20 mouse cellular contexts compared by ENCODE assay signal in genomic region chr9:59667904-59668303, GRCm38 (mm10). TPM values are rescaled to one million over a fixed set of nuclear protein-coding genes. Genes with fewer than 3 reads are reported as not detected.
A peak's percentile ranks its signal among the peaks of the same experiment; 100 is the strongest.
DNase-seq lines count a peak whose midpoint lies in the region; ATAC-seq lines count a peak whose summit lies in the region.
"Had no signal": no experiment of that assay in that cellular context is flagged by ENCODE, and none has a peak within 500 bp of the region (broad histone marks: within the 10 kb centered on the region; RNA-seq: fewer than 3 reads in every experiment).

No protein-coding gene starts in this region.

- H3K27me3 ChIP-seq in heart, embryonic 14.5 days (ENCODE audit: control insufficient read depth, insufficient read depth, low read length) = no peaks in the 10 kb centered on the region
- H3K27me3 ChIP-seq: embryonic facial prominence, embryonic 15.5 days; intestine, embryonic 15.5 days; limb, embryonic 12.5 days; midbrain, embryonic 13.5 days; neural tube, embryonic 13.5 days had no signal

- no peak for ATAC-seq in heart, embryonic 14.5 days (ENCODE audit: insufficient number of reproducible peaks, insufficient read depth, low FRiP score, low read depth)
- ATAC-seq in granulocyte monocyte progenitor cell, adult 5-6 weeks (replicated peaks; ENCODE audit: poor library complexity, severe bottlenecking) = peak; percentile 35; the same call in 1 of the 2 replicates
- no peak for ATAC-seq in activated CD4-positive, CD25-positive, alpha-beta regulatory T cell, adult 4 months
- ATAC-seq: intestine, embryonic 15.5 days; lung, postnatal 0 days; midbrain, embryonic 13.5 days had no signal

- H3K9ac ChIP-seq in heart, embryonic 14.5 days (ENCODE audit: low read length) = no peak overlapping the region
- H3K9ac ChIP-seq: embryonic facial prominence, embryonic 15.5 days; hindbrain, embryonic 14.5 days; intestine, embryonic 15.5 days; limb, embryonic 12.5 days; liver, embryonic 15.5 days; midbrain, embryonic 13.5 days; neural tube, embryonic 13.5 days had no signal

- DNase-seq in heart, adult 8-10 months (ENCODE audit: low spot score) = no peak
- DNase-seq in urinary bladder, postnatal 14 days (ENCODE audit: low spot score) = peak; percentile 31
- DNase-seq in urinary bladder, postnatal 4 days (ENCODE audit: low spot score in 2 of 2) = no peak
- DNase-seq in adrenal gland, adult 8-10 months = no peak
- DNase-seq: cerebellum, adult 18-20 months; kidney, postnatal 36 days; right cerebral cortex, postnatal 14 days; spleen, adult 18-20 months; thymus, postnatal 4 days had no signal

- no peak overlapping the region for H3K4me3 ChIP-seq in heart, embryonic 14.5 days (ENCODE audit: control insufficient read depth in 1 of 2, insufficient read depth in 1 of 2, low read depth in 1 of 2, low read length in 2 of 2)
- H3K4me3 ChIP-seq: embryonic facial prominence, embryonic 15.5 days; intestine, embryonic 15.5 days; limb, embryonic 12.5 days; liver, embryonic 15.5 days; midbrain, embryonic 13.5 days; neural tube, embryonic 13.5 days had no signal

- no peak overlapping the region for H3K4me2 ChIP-seq in heart, embryonic 14.5 days (ENCODE audit: low read length)
- H3K4me2 ChIP-seq: embryonic facial prominence, embryonic 15.5 days; hindbrain, embryonic 14.5 days; intestine, embryonic 15.5 days; limb, embryonic 12.5 days; liver, embryonic 15.5 days; midbrain, embryonic 13.5 days; neural tube, embryonic 13.5 days had no signal

- 81% methylated on average over 6 of the region's 6 CpGs for WGBS in heart, embryonic 14.5 days

- H3K27ac ChIP-seq in heart, embryonic 14.5 days (replicated peaks in 1 of 2; ENCODE audit: control insufficient read depth in 1 of 2, insufficient read depth in 1 of 2, low read depth in 2 of 2, low read length in 2 of 2) = peak overlapping the region; percentile 3 to 79; a peak in 3 of 4 replicates
- H3K27ac ChIP-seq: embryonic facial prominence, embryonic 15.5 days; hindbrain, embryonic 14.5 days; intestine, embryonic 15.5 days; limb, embryonic 12.5 days; liver, embryonic 15.5 days; midbrain, embryonic 13.5 days had no signal

- H3K4me1 ChIP-seq in heart, embryonic 14.5 days (ENCODE audit: control insufficient read depth in 2 of 2, insufficient read depth in 2 of 2, low read length in 2 of 2) = peaks cover 12 to 61% of the 10 kb centered on the region in 2 experiments
- H3K4me1 ChIP-seq: embryonic facial prominence, embryonic 15.5 days had no signal

- H3K9me3 ChIP-seq in heart, embryonic 14.5 days (ENCODE audit: control insufficient read depth, low read length) = no peaks in the 10 kb centered on the region
- H3K9me3 ChIP-seq: embryonic facial prominence, embryonic 15.5 days; intestine, embryonic 15.5 days; limb, embryonic 12.5 days; liver, embryonic 15.5 days; midbrain, embryonic 13.5 days; neural tube, embryonic 13.5 days had no signal

- H3K36me3 ChIP-seq in heart, embryonic 14.5 days (ENCODE audit: control insufficient read depth, insufficient read depth, low read length) = peaks cover 100% of the 10 kb centered on the region

RNA-seq across cellular contexts. Expression of gene Pkm, which starts 11.7 kb away (rescaled TPM):
- polyA plus RNA-seq in heart, embryonic 14.5 days (2014; fragmentation: Nextera tagmentation; extraction: Ambion mirVana) = 1,792 and 1,798 TPM in 2 replicates
- total RNA-seq in heart, adult 8-10 months (2022) = 1,000 to 10,000 TPM; 1,114 to 1,272 (median 1,167) TPM
- total RNA-seq in granulocyte monocyte progenitor cell, adult 5-6 weeks (2014; fragmentation: Nextera tagmentation) = 513 and 525 TPM in 2 replicates
- total RNA-seq in granulocyte monocyte progenitor cell, adult 5-6 weeks (2017) = 1,005 and 1,006 TPM in 2 replicates
- 100 to 1,000 TPM; 694 to 839 TPM for polyA plus RNA-seq in activated CD4-positive, CD25-positive, alpha-beta regulatory T cell, adult 4 months (2017; shearing (Covaris generic))
- 100 to 1,000 TPM; 565 to 846 (median 715) TPM for total RNA-seq in adrenal gland, adult 8-10 months (2022)

RNA-seq across cellular contexts. Expression of gene Gramd2, which starts 12.0 kb away (rescaled TPM):
- polyA plus RNA-seq in heart, embryonic 14.5 days (2014; fragmentation: Nextera tagmentation; extraction: Ambion mirVana) = 0.27 and 0.43 TPM in 2 replicates
- total RNA-seq in heart, adult 8-10 months (2022) = not detected
- total RNA-seq in granulocyte monocyte progenitor cell, adult 5-6 weeks (2014; fragmentation: Nextera tagmentation) = not detected in 2 replicates
- not detected in 2 replicates for total RNA-seq in granulocyte monocyte progenitor cell, adult 5-6 weeks (2017)
- not detected for polyA plus RNA-seq in activated CD4-positive, CD25-positive, alpha-beta regulatory T cell, adult 4 months (2017; shearing (Covaris generic))
- under 1 TPM in 3 of 4 experiments, not detected in 1; 0.07 to 0.20 (median 0.11) TPM for total RNA-seq in adrenal gland, adult 8-10 months (2022)

RNA-seq across cellular contexts. Expression of gene Parp6, which starts 50.8 kb away (rescaled TPM):
- 19.5 and 24.6 TPM in 2 replicates for polyA plus RNA-seq in heart, embryonic 14.5 days (2014; fragmentation: Nextera tagmentation; extraction: Ambion mirVana)
- total RNA-seq in heart, adult 8-10 months (2022) = 10 to 100 TPM; 15.1 to 17.9 (median 15.8) TPM
- total RNA-seq in granulocyte monocyte progenitor cell, adult 5-6 weeks (2014; fragmentation: Nextera tagmentation) = 24.7 and 34.6 TPM in 2 replicates
- 10.9 and 21.2 TPM in 2 replicates for total RNA-seq in granulocyte monocyte progenitor cell, adult 5-6 weeks (2017)
- polyA plus RNA-seq in activated CD4-positive, CD25-positive, alpha-beta regulatory T cell, adult 4 months (2017; shearing (Covaris generic)) = 10 to 100 TPM; 28.2 to 31.0 TPM
- 10 to 100 TPM; 25.3 to 39.9 (median 33.0) TPM for total RNA-seq in adrenal gland, adult 8-10 months (2022)
